In the genomic region with DNA sequence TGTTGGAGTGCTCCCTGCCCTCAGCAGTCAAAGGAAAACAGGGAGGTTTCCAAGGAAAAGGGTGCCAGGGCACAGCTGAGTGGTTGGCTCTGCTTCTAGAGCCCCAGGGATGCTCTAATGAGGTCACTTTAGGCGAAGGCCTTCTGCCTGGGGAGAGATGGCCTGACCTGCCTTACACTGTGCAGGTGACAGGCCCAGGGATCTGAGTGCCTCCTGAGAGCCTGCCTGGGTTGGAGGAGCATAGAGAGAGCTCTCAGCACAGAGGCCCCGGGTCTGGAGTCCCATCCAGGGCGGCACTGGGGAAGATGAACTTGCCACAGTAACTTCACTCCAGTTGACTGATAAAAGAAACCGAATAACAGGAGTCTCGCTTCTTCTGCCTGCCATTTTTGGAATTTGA, we compare ENCODE assay signal across 7 mouse cellular contexts.
DNase-seq lines count a peak whose midpoint lies in the region; ATAC-seq and TF ChIP-seq lines count a peak whose summit lies in the region.
"Not testable (repeated sequence)": the region's sequence is repeated elsewhere in the genome, so short reads cannot be mapped to it uniquely, and the experiment has no call there.

No protein-coding gene starts in this region.

- H3K27me3 ChIP-seq in embryonic facial prominence, embryonic 10.5 days (replicated peaks; ENCODE audit: low read depth, poor library complexity, severe bottlenecking); forebrain, embryonic 14.5 days (replicated peaks; ENCODE audit: control insufficient read depth, insufficient read depth, low read length); hindbrain, embryonic 11.5 days (ENCODE audit: control insufficient read depth, insufficient read depth, low read length); intestine, embryonic 14.5 days (replicated peaks; ENCODE audit: control insufficient read depth, insufficient read depth, low read length); kidney, postnatal 0 days (ENCODE audit: insufficient read depth, low read length); neural tube, embryonic 15.5 days (replicated peaks): not testable (repeated sequence)
- peaks cover 16% of the 10 kb centered on the region for H3K27me3 ChIP-seq in midbrain, embryonic 10.5 days (ENCODE audit: low read depth, poor library complexity, severe bottlenecking)

- H3K36me3 ChIP-seq in embryonic facial prominence, embryonic 10.5 days (replicated peaks); forebrain, embryonic 14.5 days (ENCODE audit: control insufficient read depth, insufficient read depth, low read length); hindbrain, embryonic 11.5 days (ENCODE audit: control insufficient read depth, insufficient read depth, low read length); intestine, embryonic 14.5 days (ENCODE audit: control insufficient read depth, insufficient read depth, low read length); kidney, postnatal 0 days (ENCODE audit: insufficient read depth, low read length); midbrain, embryonic 10.5 days; neural tube, embryonic 15.5 days: not testable (repeated sequence)

- TF ChIP-seq CTCF in kidney, postnatal 0 days (IDR thresholded peaks at IDR 0.05; ENCODE audit: low read depth): not testable (repeated sequence)

- H3K4me2 ChIP-seq in forebrain, embryonic 14.5 days (ENCODE audit: low read length); hindbrain, embryonic 11.5 days (replicated peaks; ENCODE audit: low read depth, low read length); intestine, embryonic 14.5 days (ENCODE audit: low read length); kidney, postnatal 0 days (ENCODE audit: low read length); neural tube, embryonic 15.5 days: not testable (repeated sequence)

- 50% methylated on average over 1 of the region's 5 CpGs for WGBS in embryonic facial prominence, embryonic 10.5 days
- WGBS in forebrain, embryonic 14.5 days: no CpG with 5 or more reads among the region's 5 CpGs
- no CpG with 5 or more reads among the region's 5 CpGs for WGBS in hindbrain, embryonic 11.5 days
- WGBS in intestine, embryonic 14.5 days: no CpG with 5 or more reads among the region's 5 CpGs
- no CpG with 5 or more reads among the region's 5 CpGs for WGBS in kidney, postnatal 0 days
- WGBS in midbrain, embryonic 10.5 days: 80% methylated on average over 1 of the region's 5 CpGs
- WGBS in neural tube, embryonic 15.5 days: no CpG with 5 or more reads among the region's 5 CpGs

- H3K27ac ChIP-seq in embryonic facial prominence, embryonic 10.5 days (replicated peaks): peak overlapping the region; percentile 73; the same call in 1 of the 2 replicates
- H3K27ac ChIP-seq in forebrain, embryonic 14.5 days (ENCODE audit: low read depth, low read length); kidney, postnatal 0 days: not testable (repeated sequence)
- peak overlapping the region; percentile 24; the same call in 1 of the 2 replicates for H3K27ac ChIP-seq in hindbrain, embryonic 11.5 days (ENCODE audit: low read depth, low read length)
- H3K27ac ChIP-seq in intestine, embryonic 14.5 days (ENCODE audit: low read depth): peak overlapping the region; percentile 82
- peak overlapping the region; percentile 68 for H3K27ac ChIP-seq in midbrain, embryonic 10.5 days (replicated peaks)
- H3K27ac ChIP-seq in neural tube, embryonic 15.5 days (replicated peaks): peak overlapping the region; percentile 33; the same call in 1 of the 2 replicates

- H3K4me3 ChIP-seq in embryonic facial prominence, embryonic 10.5 days; forebrain, embryonic 14.5 days (ENCODE audit: low read depth, low read length); hindbrain, embryonic 11.5 days (ENCODE audit: low read depth, low read length); intestine, embryonic 14.5 days (ENCODE audit: low read depth, low read length); kidney, postnatal 0 days (replicated peaks; ENCODE audit: low read depth, low read length); midbrain, embryonic 10.5 days; neural tube, embryonic 15.5 days (replicated peaks): not testable (repeated sequence)

- DNase-seq in embryonic facial prominence, embryonic 10.5 days (ENCODE audit: low spot score); forebrain, embryonic 14.5 days (ENCODE audit: low spot score); hindbrain, embryonic 11.5 days (ENCODE audit: low spot score); intestine, embryonic 14.5 days (ENCODE audit: low spot score); kidney, postnatal 0 days (ENCODE audit: low spot score); midbrain, embryonic 10.5 days (ENCODE audit: low spot score): not testable (repeated sequence)

- not testable (repeated sequence) for H3K9ac ChIP-seq in forebrain, embryonic 14.5 days (ENCODE audit: low read length); hindbrain, embryonic 11.5 days (ENCODE audit: low read depth, low read length); intestine, embryonic 14.5 days (ENCODE audit: low read length); kidney, postnatal 0 days (ENCODE audit: low read depth, low read length); neural tube, embryonic 15.5 days (replicated peaks)

- 0 out of 2 replicates have a peak, but pooled peaks have one; percentile 7 for ATAC-seq in forebrain, embryonic 14.5 days
- ATAC-seq in hindbrain, embryonic 11.5 days (ENCODE audit: low FRiP score): 0 out of 2 replicates have a peak, but pooled peaks have one; percentile 7
- not testable (repeated sequence) for ATAC-seq in intestine, embryonic 14.5 days (replicated peaks; ENCODE audit: low FRiP score, low TSS enrichment, low read depth); neural tube, embryonic 15.5 days (ENCODE audit: low FRiP score)
- peak; percentile 43; the same call in 1 of the 2 replicates for ATAC-seq in kidney, postnatal 0 days (replicated peaks; ENCODE audit: low FRiP score, low read depth)

- H3K4me1 ChIP-seq in embryonic facial prominence, embryonic 10.5 days: peaks cover 24% of the 10 kb centered on the region
- H3K4me1 ChIP-seq in forebrain, embryonic 14.5 days (ENCODE audit: control insufficient read depth, insufficient read depth, low read length); hindbrain, embryonic 11.5 days (replicated peaks; ENCODE audit: control insufficient read depth, insufficient read depth, low read length); intestine, embryonic 14.5 days (replicated peaks; ENCODE audit: control insufficient read depth, insufficient read depth, low read length); kidney, postnatal 0 days (replicated peaks; ENCODE audit: insufficient read depth, low read length): not testable (repeated sequence)
- peaks cover 15% of the 10 kb centered on the region for H3K4me1 ChIP-seq in midbrain, embryonic 10.5 days
- H3K4me1 ChIP-seq in neural tube, embryonic 15.5 days: peaks cover 13% of the 10 kb centered on the region

- H3K9me3 ChIP-seq in embryonic facial prominence, embryonic 10.5 days; forebrain, embryonic 14.5 days (replicated peaks; ENCODE audit: control insufficient read depth, low read length); hindbrain, embryonic 11.5 days (ENCODE audit: control insufficient read depth, low read length); intestine, embryonic 14.5 days (ENCODE audit: control insufficient read depth, low read length); kidney, postnatal 0 days (replicated peaks; ENCODE audit: low read length); neural tube, embryonic 15.5 days (replicated peaks): not testable (repeated sequence)
- peaks cover 11% of the 10 kb centered on the region; the same call in 1 of the 2 replicates for H3K9me3 ChIP-seq in midbrain, embryonic 10.5 days (replicated peaks)
